Mouse (Mus musculus) cerebellum, postnatal 4 days (tissue): ENCODE data around the gene Stap2.

Experiments
- DNase-seq, 2 experiments: peaks; one replicate each; pipeline ENCODE4 v3.0.0; 2022; ENCODE audit warnings: low spot score in 2 of 2, mixed read lengths in 1 of 2

Stap2 gene

GRCm38 (mm10) chr17:55959946-55960740 is 45.2 kb downstream of the Stap2 start:
- peak in 1 of 2 experiments; percentile 16 for DNase-seq

- peak; percentile 84 to 93 for DNase-seq
Observed at GRCm38 (mm10) chr17:55958918-55959728, 46.3 kb downstream of the Stap2 start, which contains the start of gene Yju2. Yju2 (plus strand) TSS chr17:55959099.

- no peak for DNase-seq
Observed at GRCm38 (mm10) chr17:55958584-55958886, 46.8 kb downstream of the Stap2 start.

- DNase-seq = peak in 1 of 2 experiments; percentile 18
Observed at GRCm38 (mm10) chr17:55957726-55958583, 47.4 kb downstream of the Stap2 start.

- DNase-seq = peak; percentile 55 to 74
Observed at GRCm38 (mm10) chr17:55957168-55957567, 48.2 kb downstream of the Stap2 start.

GRCm38 (mm10) chr17:55956591-55956990 is 48.8 kb downstream of the Stap2 start:
- DNase-seq = peak in 1 of 2 experiments; percentile 16

GRCm38 (mm10) chr17:55956129-55956528 is 49.3 kb downstream of the Stap2 start:
- DNase-seq = peak; percentile 49 to 74

- no peak for DNase-seq
Observed at GRCm38 (mm10) chr17:55954229-55954628, 51.2 kb downstream of the Stap2 start.

- no peak for DNase-seq
Observed at GRCm38 (mm10) chr17:55953751-55954150, 51.6 kb downstream of the Stap2 start.

- DNase-seq = no peak
Observed at GRCm38 (mm10) chr17:55952447-55953027, 52.8 kb downstream of the Stap2 start, which contains the start of gene Ebi3. Ebi3 (plus strand) TSS chr17:55952640.

GRCm38 (mm10) chr17:55952041-55952440 is 53.3 kb downstream of the Stap2 start:
- DNase-seq = no peak

- DNase-seq = no peak
Observed at GRCm38 (mm10) chr17:55950601-55951000, 54.8 kb downstream of the Stap2 start.

GRCm38 (mm10) chr17:55949400-55949799 is 56.0 kb downstream of the Stap2 start, which contains the start of gene Zfp119b:
Zfp119b (minus strand) TSS chr17:55949500.
- DNase-seq = no peak

- no peak for DNase-seq
Observed at GRCm38 (mm10) chr17:55948647-55949046, 56.7 kb downstream of the Stap2 start.
